Mouse (Mus musculus): ENCODE measurements around the gene Ganab. TPM values are rescaled to one million over a fixed set of nuclear protein-coding genes. Genes with fewer than 3 reads are reported as not detected.

Gene Ganab
- polyA plus RNA-seq (2014; fragmentation: Nextera tagmentation; extraction: Ambion mirVana) = 67.1 and 114 TPM in 2 replicates

DNA sequence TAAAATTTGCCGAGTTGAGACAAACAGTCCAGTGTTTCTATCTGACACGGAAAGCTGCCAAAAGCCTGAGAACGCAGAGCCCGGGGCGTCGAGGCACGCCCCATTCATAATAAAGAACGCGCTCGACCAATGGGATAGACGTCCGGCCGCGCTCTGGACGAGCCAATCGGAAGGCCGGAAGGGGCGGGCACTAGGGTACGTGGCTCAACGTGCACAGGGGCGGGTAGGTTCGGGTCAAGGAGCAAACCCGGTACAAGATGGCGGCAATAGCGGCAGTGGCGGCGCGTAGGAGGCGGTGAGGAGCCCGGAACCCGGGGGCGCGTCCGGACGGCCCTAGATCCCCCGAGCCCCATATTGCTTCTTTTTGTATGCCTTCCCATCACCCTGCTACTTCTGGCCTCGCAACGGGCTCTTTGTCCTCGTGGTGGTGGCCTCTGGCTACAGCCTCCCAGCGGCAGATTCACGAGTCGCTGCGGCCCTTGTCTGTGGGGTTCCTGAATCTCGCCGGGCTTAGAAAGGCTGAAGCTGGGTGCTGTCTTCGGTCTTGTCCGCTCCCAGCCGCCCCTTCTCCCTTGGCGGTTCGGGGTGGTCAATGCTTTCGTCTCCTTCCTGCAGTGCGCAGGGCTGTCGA lies at the start of gene Ganab:
TSS of gene Ganab (plus strand) at position 207 of the 631 bp plus-strand sequence.
- peaks cover 35% of the 10 kb centered on the region for H3K36me3 ChIP-seq (ENCODE audit: control insufficient read depth, insufficient read depth, low read length)
- peak within 1 kb of the TSS; percentile 75 for H3K4me3 ChIP-seq (ENCODE audit: low read length)
- H3K4me1 ChIP-seq (ENCODE audit: control insufficient read depth, insufficient read depth, low read length) = peaks cover 18% of the 10 kb centered on the region
- under 1% methylated on average over 51 of the region's 53 CpGs for whole genome bisulfite sequencing
- peak within 1 kb of the TSS; percentile 82 for H3K27ac ChIP-seq (ENCODE audit: low read depth, low read length)
- H3K27me3 ChIP-seq (ENCODE audit: control insufficient read depth, insufficient read depth, low read length) = no peaks in the 10 kb centered on the region
- no peaks in the 10 kb centered on the region for H3K9me3 ChIP-seq (ENCODE audit: control insufficient read depth, low read length)
- peak within 1 kb of the TSS; percentile 81 for H3K4me2 ChIP-seq (replicated peaks; ENCODE audit: low read depth, low read length)
- ATAC-seq (ENCODE audit: low FRiP score, low TSS enrichment) = peak; percentile 98
- H3K9ac ChIP-seq (ENCODE audit: low read depth, low read length) = peak within 1 kb of the TSS; percentile 91

GRCm38 (mm10) chr19:8848356-8848755 lies 49.5 kb upstream of the Ganab start:
- Histone ChIP-seq H3K4me3 (ENCODE audit: low read length) (no peak overlapping the region), H3K4me1 (ENCODE audit: control insufficient read depth, insufficient read depth, low read length) (no peaks in the 10 kb centered on the region), H3K4me2 (replicated peaks; ENCODE audit: low read depth, low read length) (no peak overlapping the region), H3K9me3 (ENCODE audit: control insufficient read depth, low read length) (no peaks in the 10 kb centered on the region), H3K27me3 (ENCODE audit: control insufficient read depth, insufficient read depth, low read length) (no peaks in the 10 kb centered on the region), H3K27ac (ENCODE audit: low read depth, low read length) (no peak overlapping the region), H3K36me3 (ENCODE audit: control insufficient read depth, insufficient read depth, low read length) (peaks cover 24% of the 10 kb centered on the region), H3K9ac (ENCODE audit: low read depth, low read length) (no peak overlapping the region)
- WGBS = 81% methylated on average over 5 of the region's 5 CpGs
- ATAC-seq (ENCODE audit: low FRiP score, low TSS enrichment) = no peak

- Histone ChIP-seq H3K9ac (ENCODE audit: low read depth, low read length) (no peak within 1 kb of the TSS), H3K4me3 (ENCODE audit: low read length) (no peak within 1 kb of the TSS)
Measured at GRCm38 (mm10) chr19:8850402-8850901, 47.4 kb upstream of the Ganab start, which contains the start of gene Lrrn4cl. Gene Lrrn4cl, plus strand, starts transcription at chr19:8850768.

DNA sequence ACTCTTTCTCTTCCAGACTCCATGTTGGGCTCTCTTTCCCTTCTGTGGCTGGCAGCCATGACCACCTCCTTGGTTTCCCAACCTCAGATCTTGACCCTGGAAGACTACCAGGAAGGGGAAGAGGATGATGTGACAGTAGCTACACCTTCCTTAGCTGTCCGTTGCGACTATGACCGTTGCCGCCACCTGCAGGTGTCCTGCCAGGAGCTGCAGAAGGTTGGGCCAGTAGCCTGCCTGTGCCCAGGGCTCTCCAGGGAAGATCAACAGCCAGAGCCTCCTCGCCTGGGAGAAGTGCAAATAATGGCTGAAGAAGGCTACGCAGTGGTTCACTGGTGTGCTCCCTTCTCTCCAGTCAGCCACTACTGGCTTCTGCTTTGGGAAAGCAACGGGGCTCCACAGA lies 46.2 kb upstream of the Ganab start:
- Histone ChIP-seq H3K9ac (ENCODE audit: low read depth, low read length) (no peak overlapping the region), H3K4me3 (ENCODE audit: low read length) (no peak overlapping the region), H3K27ac (ENCODE audit: low read depth, low read length) (no peak overlapping the region), H3K4me2 (replicated peaks; ENCODE audit: low read depth, low read length) (no peak overlapping the region), H3K4me1 (ENCODE audit: control insufficient read depth, insufficient read depth, low read length) (no peaks in the 10 kb centered on the region), H3K36me3 (ENCODE audit: control insufficient read depth, insufficient read depth, low read length) (peaks cover 12% of the 10 kb centered on the region; the same call in 1 of the 2 replicates), H3K27me3 (ENCODE audit: control insufficient read depth, insufficient read depth, low read length) (no peaks in the 10 kb centered on the region), H3K9me3 (ENCODE audit: control insufficient read depth, low read length) (no peaks in the 10 kb centered on the region)
- 57% methylated on average over 7 of the region's 7 CpGs for WGBS
- no peak for ATAC-seq (ENCODE audit: low FRiP score, low TSS enrichment)

More at GRCm38 (mm10) chr19:8850402-8850901, 47.4 kb upstream of the Ganab start, which contains the start of gene Lrrn4cl:
- WGBS = 31% methylated on average over 7 of the region's 7 CpGs
- H3K4me1 ChIP-seq (ENCODE audit: control insufficient read depth, insufficient read depth, low read length) = no peaks in the 10 kb centered on the region
- no peaks in the 10 kb centered on the region for H3K9me3 ChIP-seq (ENCODE audit: control insufficient read depth, low read length)
- ATAC-seq (ENCODE audit: low FRiP score, low TSS enrichment) = peak; percentile 70; the same call in 1 of the 2 replicates
- H3K27me3 ChIP-seq (ENCODE audit: control insufficient read depth, insufficient read depth, low read length) = no peaks in the 10 kb centered on the region
- H3K27ac ChIP-seq (ENCODE audit: low read depth, low read length) = no peak within 1 kb of the TSS
- no peak within 1 kb of the TSS for H3K4me2 ChIP-seq (replicated peaks; ENCODE audit: low read depth, low read length)
- peaks cover 21% of the 10 kb centered on the region for H3K36me3 ChIP-seq (ENCODE audit: control insufficient read depth, insufficient read depth, low read length)

DNA sequence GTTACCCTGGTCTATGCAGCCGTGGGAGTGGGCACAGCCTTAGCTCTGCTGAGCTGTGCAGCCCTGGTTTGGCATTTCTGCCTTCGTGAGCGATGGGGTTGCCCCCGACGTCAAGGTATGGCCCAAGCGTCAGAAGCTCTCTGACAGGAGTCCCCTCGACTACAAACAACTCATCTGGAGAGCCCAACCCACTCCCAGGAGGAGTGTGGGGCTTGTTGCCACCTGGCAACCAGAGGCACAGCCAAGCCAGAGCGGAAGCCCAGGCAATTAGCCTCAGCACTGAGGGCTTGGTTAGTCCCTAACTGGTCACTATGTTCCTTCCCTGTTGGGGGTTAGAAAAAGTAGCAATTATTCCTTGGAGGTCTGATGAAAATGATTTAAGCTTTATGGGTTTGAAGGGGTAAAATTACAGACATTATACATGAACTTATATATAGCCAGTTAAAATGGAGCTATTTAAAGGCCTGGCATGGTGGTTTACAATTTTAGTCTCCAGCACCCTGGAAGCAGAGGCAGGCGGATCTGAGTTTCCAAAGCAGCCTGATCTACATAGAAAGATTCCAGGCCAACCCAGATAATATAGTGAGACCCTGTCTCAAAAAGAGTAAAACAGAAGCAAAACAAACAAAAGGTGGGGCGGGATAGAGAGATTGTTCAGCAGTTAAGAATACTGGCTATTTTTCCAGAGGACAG lies 45.5 kb upstream of the Ganab start:
- H3K4me3 ChIP-seq (ENCODE audit: low read length) = no peak overlapping the region
- H3K9me3 ChIP-seq (ENCODE audit: control insufficient read depth, low read length) = no peaks in the 10 kb centered on the region
- no peak overlapping the region for H3K9ac ChIP-seq (ENCODE audit: low read depth, low read length)
- no peak overlapping the region for H3K27ac ChIP-seq (ENCODE audit: low read depth, low read length)
- H3K27me3 ChIP-seq (ENCODE audit: control insufficient read depth, insufficient read depth, low read length) = no peaks in the 10 kb centered on the region
- no peaks in the 10 kb centered on the region for H3K4me1 ChIP-seq (ENCODE audit: control insufficient read depth, insufficient read depth, low read length)
- peaks cover 8% of the 10 kb centered on the region; the same call in 1 of the 2 replicates for H3K36me3 ChIP-seq (ENCODE audit: control insufficient read depth, insufficient read depth, low read length)
- ATAC-seq (ENCODE audit: low FRiP score, low TSS enrichment) = no peak
- H3K4me2 ChIP-seq (replicated peaks; ENCODE audit: low read depth, low read length) = no peak overlapping the region
- WGBS = 56% methylated on average over 10 of the region's 10 CpGs

DNA sequence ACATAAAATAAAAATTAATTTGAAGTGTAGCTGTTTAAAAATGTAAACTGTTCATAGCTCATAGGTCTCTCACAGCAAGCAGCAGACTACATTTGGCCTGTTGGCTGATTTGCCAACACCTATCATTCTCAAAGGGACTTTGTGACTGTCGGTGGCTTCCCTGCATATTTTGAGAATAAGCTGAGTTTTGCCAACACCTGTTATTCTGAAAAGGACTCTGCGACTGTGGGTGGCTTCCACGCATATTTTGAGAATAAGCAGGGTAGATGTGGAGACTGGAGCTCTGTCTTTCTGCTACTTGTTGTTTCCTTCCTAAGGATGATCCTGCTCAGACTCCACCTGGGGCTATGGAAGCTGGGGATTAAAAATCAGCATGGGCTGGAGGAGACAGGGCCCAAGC lies 44.8 kb upstream of the Ganab start:
- Histone ChIP-seq H3K4me2 (replicated peaks; ENCODE audit: low read depth, low read length) (no peak overlapping the region), H3K9ac (ENCODE audit: low read depth, low read length) (no peak overlapping the region), H3K36me3 (ENCODE audit: control insufficient read depth, insufficient read depth, low read length) (peaks cover 3% of the 10 kb centered on the region; the same call in 1 of the 2 replicates), H3K4me3 (ENCODE audit: low read length) (no peak overlapping the region), H3K9me3 (ENCODE audit: control insufficient read depth, low read length) (no peaks in the 10 kb centered on the region), H3K27ac (ENCODE audit: low read depth, low read length) (no peak overlapping the region), H3K27me3 (ENCODE audit: control insufficient read depth, insufficient read depth, low read length) (no peaks in the 10 kb centered on the region), H3K4me1 (ENCODE audit: control insufficient read depth, insufficient read depth, low read length) (no peaks in the 10 kb centered on the region)
- ATAC-seq (ENCODE audit: low FRiP score, low TSS enrichment) = no peak
- 83% methylated on average over 3 of the region's 3 CpGs for WGBS

- Histone ChIP-seq H3K4me3 (ENCODE audit: low read length) (no peak overlapping the region), H3K9ac (ENCODE audit: low read depth, low read length) (no peak overlapping the region), H3K27me3 (ENCODE audit: control insufficient read depth, insufficient read depth, low read length) (no peaks in the 10 kb centered on the region), H3K36me3 (ENCODE audit: control insufficient read depth, insufficient read depth, low read length) (no peaks in the 10 kb centered on the region), H3K4me2 (replicated peaks; ENCODE audit: low read depth, low read length) (no peak overlapping the region), H3K4me1 (ENCODE audit: control insufficient read depth, insufficient read depth, low read length) (no peaks in the 10 kb centered on the region), H3K9me3 (ENCODE audit: control insufficient read depth, low read length) (no peaks in the 10 kb centered on the region), H3K27ac (ENCODE audit: low read depth, low read length) (no peak overlapping the region)
- peak; percentile 54; the same call in 1 of the 2 replicates for ATAC-seq (ENCODE audit: low FRiP score, low TSS enrichment)
- 46% methylated on average over 4 of the region's 4 CpGs for WGBS
Measured at GRCm38 (mm10) chr19:8857689-8858088, 40.2 kb upstream of the Ganab start.

DNA sequence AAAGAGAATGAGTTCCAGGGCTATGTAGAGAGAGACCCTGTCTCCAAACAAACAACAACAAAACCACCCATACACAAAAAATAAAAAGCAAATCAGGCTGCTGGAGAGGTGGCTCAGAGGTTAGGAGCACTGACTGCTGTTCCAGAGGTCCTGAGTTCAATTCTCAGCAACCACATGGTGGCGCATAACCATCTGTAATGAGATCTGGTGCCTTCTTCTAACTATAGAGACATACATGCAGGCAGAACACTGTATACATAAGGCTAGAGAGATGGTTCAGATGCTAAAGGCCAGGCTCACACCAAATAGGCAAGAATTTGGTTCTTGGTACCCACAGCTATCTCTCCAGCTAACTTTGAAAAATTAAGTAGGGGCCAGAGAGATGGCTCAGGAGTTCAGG lies 38.9 kb upstream of the Ganab start:
- WGBS = 21% methylated on average over 1 of the region's 1 CpGs
- H3K4me2 ChIP-seq (replicated peaks; ENCODE audit: low read depth, low read length) = no peak overlapping the region

DNA sequence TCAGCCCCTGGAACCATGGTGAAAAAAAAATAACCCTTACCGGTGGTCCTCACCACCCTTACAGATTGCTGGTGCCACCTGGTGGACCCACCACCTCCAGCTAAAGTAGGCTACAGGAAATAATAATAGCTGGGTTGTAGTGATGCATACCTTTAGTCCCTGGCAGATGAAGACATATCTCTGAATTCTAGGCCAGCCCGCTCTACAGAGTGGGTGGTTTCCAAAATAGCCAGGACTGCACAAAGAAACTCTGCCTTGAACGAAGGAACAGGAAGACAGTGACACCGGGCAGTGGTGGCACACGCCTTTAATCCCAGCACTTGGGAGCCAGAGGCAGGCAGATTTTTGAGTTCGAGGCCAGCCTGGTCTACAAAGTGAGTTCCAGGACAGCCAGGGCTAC lies 33.6 kb upstream of the Ganab start:
- Histone ChIP-seq H3K4me1 (ENCODE audit: control insufficient read depth, insufficient read depth, low read length) (no peaks in the 10 kb centered on the region), H3K27ac (ENCODE audit: low read depth, low read length) (no peak overlapping the region), H3K9ac (ENCODE audit: low read depth, low read length) (no peak overlapping the region), H3K36me3 (ENCODE audit: control insufficient read depth, insufficient read depth, low read length) (no peaks in the 10 kb centered on the region), H3K4me3 (ENCODE audit: low read length) (no peak overlapping the region), H3K4me2 (replicated peaks; ENCODE audit: low read depth, low read length) (no peak overlapping the region), H3K27me3 (ENCODE audit: control insufficient read depth, insufficient read depth, low read length) (no peaks in the 10 kb centered on the region), H3K9me3 (ENCODE audit: control insufficient read depth, low read length) (no peaks in the 10 kb centered on the region)
- no peak for ATAC-seq (ENCODE audit: low FRiP score, low TSS enrichment)
- 90% methylated on average over 6 of the region's 6 CpGs for WGBS

More for the DNA sequence above, 38.9 kb upstream of the Ganab start:
- H3K9ac ChIP-seq (ENCODE audit: low read depth, low read length) = no peak overlapping the region
- no peaks in the 10 kb centered on the region for H3K9me3 ChIP-seq (ENCODE audit: control insufficient read depth, low read length)
- no peaks in the 10 kb centered on the region for H3K36me3 ChIP-seq (ENCODE audit: control insufficient read depth, insufficient read depth, low read length)
- H3K27ac ChIP-seq (ENCODE audit: low read depth, low read length) = no peak overlapping the region
- no peaks in the 10 kb centered on the region for H3K27me3 ChIP-seq (ENCODE audit: control insufficient read depth, insufficient read depth, low read length)
- H3K4me1 ChIP-seq (ENCODE audit: control insufficient read depth, insufficient read depth, low read length) = no peaks in the 10 kb centered on the region
- peak; percentile 45; the same call in 1 of the 2 replicates for ATAC-seq (ENCODE audit: low FRiP score, low TSS enrichment)
- no peak overlapping the region for H3K4me3 ChIP-seq (ENCODE audit: low read length)

All from kidney, embryonic 14.5 days (tissue).